Mouse (Mus musculus): ENCODE measurements around the gene Tada2a.

Gene Tada2a

GRCm38 (mm10) chr11:84128943-84129798 is at the start of gene Tada2a, which contains the start of gene Acaca:
TSS of gene Tada2a (minus strand) at chr11:84129600.
TSS of gene Acaca (plus strand) at chr11:84129672.
- DNase-seq (ENCODE audit: low read depth in 1 of 2, low spot score in 2 of 2) = peak; percentile 23 to 50

- no peak for DNase-seq (ENCODE audit: low read depth in 1 of 2, low spot score in 2 of 2)
These were observed 49.2 kb upstream of the Tada2a start for GRCm38 (mm10) chr11:84178571-84178970.

GRCm38 (mm10) chr11:84172539-84173435 is 43.4 kb upstream of the Tada2a start:
- DNase-seq (ENCODE audit: low read depth in 1 of 2, low spot score in 2 of 2) = no peak

GRCm38 (mm10) chr11:84168701-84169288 is 39.4 kb upstream of the Tada2a start:
- DNase-seq (ENCODE audit: low read depth in 1 of 2, low spot score in 2 of 2) = no peak

GRCm38 (mm10) chr11:84167046-84167526 is 37.7 kb upstream of the Tada2a start, which contains the start of gene Gm11437:
TSS of gene Gm11437 (minus strand) at chr11:84167476.
- no peak for DNase-seq (ENCODE audit: low read depth in 1 of 2, low spot score in 2 of 2)

GRCm38 (mm10) chr11:84164561-84164960 is 35.2 kb upstream of the Tada2a start:
- DNase-seq (ENCODE audit: low read depth in 1 of 2, low spot score in 2 of 2) = no peak

- DNase-seq (ENCODE audit: low read depth in 1 of 2, low spot score in 2 of 2) = no peak
These were observed 34.7 kb upstream of the Tada2a start for GRCm38 (mm10) chr11:84164123-84164522.

GRCm38 (mm10) chr11:84156535-84157262 is 27.3 kb upstream of the Tada2a start:
- DNase-seq (ENCODE audit: low read depth in 1 of 2, low spot score in 2 of 2) = no peak

GRCm38 (mm10) chr11:84150884-84151283 is 21.5 kb upstream of the Tada2a start:
- DNase-seq (ENCODE audit: low read depth in 1 of 2, low spot score in 2 of 2) = no peak

- no peak for DNase-seq (ENCODE audit: low read depth in 1 of 2, low spot score in 2 of 2)
These were observed 16.7 kb upstream of the Tada2a start for GRCm38 (mm10) chr11:84146081-84146480.

- no peak for DNase-seq (ENCODE audit: low read depth in 1 of 2, low spot score in 2 of 2)
These were observed 15.9 kb upstream of the Tada2a start for GRCm38 (mm10) chr11:84145201-84145798.

GRCm38 (mm10) chr11:84141752-84142151 is 12.4 kb upstream of the Tada2a start:
- DNase-seq (ENCODE audit: low read depth in 1 of 2, low spot score in 2 of 2) = peak in 1 of 2 experiments; percentile 17

- no peak for DNase-seq (ENCODE audit: low read depth in 1 of 2, low spot score in 2 of 2)
These were observed 7.1 kb upstream of the Tada2a start for GRCm38 (mm10) chr11:84136453-84136852.

GRCm38 (mm10) chr11:84134331-84134860 is 5.0 kb upstream of the Tada2a start:
- DNase-seq (ENCODE audit: low read depth in 1 of 2, low spot score in 2 of 2) = no peak

- DNase-seq (ENCODE audit: low read depth in 1 of 2, low spot score in 2 of 2) = no peak
These were observed 392 bp upstream of the Tada2a start for GRCm38 (mm10) chr11:84129799-84130185.

- DNase-seq (ENCODE audit: low read depth in 1 of 2, low spot score in 2 of 2) = no peak
These were observed 1.4 kb downstream of the Tada2a start for GRCm38 (mm10) chr11:84127977-84128376.

- DNase-seq (ENCODE audit: low read depth in 1 of 2, low spot score in 2 of 2) = no peak
These were observed 8.1 kb downstream of the Tada2a start for GRCm38 (mm10) chr11:84121051-84121956.

- no peak for DNase-seq (ENCODE audit: low read depth in 1 of 2, low spot score in 2 of 2)
These were observed 12.0 kb downstream of the Tada2a start for GRCm38 (mm10) chr11:84117431-84117830.

GRCm38 (mm10) chr11:84116221-84116620 is 13.2 kb downstream of the Tada2a start:
- DNase-seq (ENCODE audit: low read depth in 1 of 2, low spot score in 2 of 2) = no peak

Measured in monocyte, adult 2 months (primary cell).